Mouse (Mus musculus) small intestine, adult 2 months (tissue): ENCODE measurements around the gene Eepd1.

ENCODE experiments used
- CTCF ChIP-seq: fragments of 200-500 bp; IDR thresholded peaks from 2 replicates; pipeline ENCODE4 v1.5.1; 2012; ENCODE audit warnings: low read depth, mild to moderate bottlenecking, control low read depth, inconsistent platforms, low read length, moderate library complexity, mixed read lengths; ENCODE audit not compliant: insufficient replicate concordance, insufficient read length; ENCODE audit errors: extremely low read depth
- POLR2A ChIP-seq: fragments of 200-500 bp; IDR thresholded peaks from 2 replicates; pipeline ENCODE4 v1.6.1; 2012; ENCODE audit warnings: low read depth, mild to moderate bottlenecking, control low read depth, inconsistent platforms, low read length, moderate library complexity

DNA sequence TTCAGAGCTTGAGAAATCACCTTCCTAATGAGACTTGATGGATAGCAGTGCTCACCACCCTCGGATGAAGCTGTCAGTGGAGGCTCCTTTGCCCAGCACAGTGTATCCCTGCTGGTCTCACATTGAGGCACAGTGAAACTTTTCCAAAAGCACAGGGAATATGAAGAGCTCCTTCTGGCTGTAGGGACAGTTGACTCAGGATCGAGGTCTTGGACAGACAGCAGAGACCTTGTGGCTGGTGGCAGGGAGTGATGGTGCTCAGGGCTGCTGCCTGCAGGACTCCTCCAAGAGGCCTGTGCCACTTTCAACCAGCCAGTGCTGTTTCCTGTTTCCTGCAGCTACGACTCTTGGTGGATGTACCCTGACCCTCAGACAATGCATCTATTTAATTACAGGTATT, 18.0 kb downstream of the Eepd1 start:
- TF ChIP-seq CTCF (no peak), POLR2A (no peak)
